32 mouse cellular contexts compared by ENCODE assay signal in the genomic region with DNA sequence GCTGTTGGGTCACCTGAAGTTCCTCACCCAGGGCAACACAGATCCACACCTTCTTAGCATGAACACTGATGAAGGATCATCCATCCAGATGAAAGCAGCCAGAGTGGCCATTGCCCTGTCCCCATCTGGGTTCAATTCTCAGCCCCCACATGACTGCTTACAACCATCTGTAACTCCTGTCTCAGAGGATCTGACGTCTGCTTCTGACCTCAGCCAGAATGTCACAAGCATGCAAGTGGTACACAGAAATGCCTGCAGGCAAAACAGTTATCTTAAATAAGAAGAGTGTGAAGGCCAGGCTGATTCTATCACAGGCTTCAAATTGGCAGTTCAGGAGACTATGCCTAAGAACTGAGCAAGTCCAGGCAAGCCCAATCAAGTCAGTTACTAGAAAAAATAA.
"Had no signal": no experiment of that assay in that cellular context is flagged by ENCODE, and none has a peak within 500 bp of the region (broad histone marks: within the 10 kb centered on the region; RNA-seq: fewer than 3 reads in every experiment).

No protein-coding gene starts in this region.

- H3K27me3 ChIP-seq: limb, embryonic 12.5 days; limb, embryonic 13.5 days; limb, embryonic 15.5 days; liver, embryonic 13.5 days; liver, embryonic 15.5 days; lung, embryonic 15.5 days; midbrain, embryonic 15.5 days; neural tube, embryonic 12.5 days had no signal

- H3K4me1 ChIP-seq: megakaryocyte, embryonic 14.5 days had no signal

- H3K27ac ChIP-seq: limb, embryonic 10.5 days; limb, embryonic 12.5 days; limb, embryonic 13.5 days; limb, embryonic 15.5 days; liver, embryonic 12.5 days; liver, embryonic 13.5 days; liver, embryonic 14.5 days; liver, embryonic 15.5 days; lung, embryonic 15.5 days; macrophage; midbrain, embryonic 10.5 days; midbrain, embryonic 12.5 days; midbrain, embryonic 13.5 days; midbrain, embryonic 15.5 days; neural tube, embryonic 12.5 days had no signal

- ATAC-seq: liver, embryonic 12.5 days; liver, postnatal 0 days; lung, postnatal 0 days; midbrain, embryonic 13.5 days; midbrain, embryonic 15.5 days; midbrain, embryonic 16.5 days had no signal

- H3K9me3 ChIP-seq: limb, embryonic 10.5 days; limb, embryonic 12.5 days; limb, embryonic 13.5 days; limb, embryonic 15.5 days; liver, embryonic 12.5 days; liver, embryonic 13.5 days; liver, embryonic 15.5 days; lung, embryonic 15.5 days; midbrain, embryonic 10.5 days; midbrain, embryonic 12.5 days; midbrain, embryonic 13.5 days; midbrain, embryonic 15.5 days; neural tube, embryonic 12.5 days had no signal

- DNase-seq: left cerebral cortex, postnatal 4 days; liver; liver, embryonic 13.5 days; liver, postnatal 0 days; lung, adult 18-20 months; lung, adult 2 months; lung, embryonic 14.5 days; lung, postnatal 10 days; lung, postnatal 14 days; lung, postnatal 36 days; lung, postnatal 4 days; midbrain, embryonic 14.5 days had no signal

- H3K36me3 ChIP-seq: limb, embryonic 10.5 days; limb, embryonic 12.5 days; limb, embryonic 13.5 days; limb, embryonic 15.5 days; liver, embryonic 12.5 days; liver, embryonic 13.5 days; liver, embryonic 15.5 days; lung, embryonic 15.5 days; midbrain, embryonic 10.5 days; midbrain, embryonic 12.5 days; midbrain, embryonic 13.5 days; midbrain, embryonic 15.5 days; neural tube, embryonic 12.5 days had no signal

- H3K4me2 ChIP-seq: limb, embryonic 12.5 days; limb, embryonic 13.5 days; limb, embryonic 15.5 days; liver, embryonic 11.5 days; liver, embryonic 12.5 days; liver, embryonic 13.5 days; liver, embryonic 15.5 days; lung, embryonic 14.5 days; lung, embryonic 15.5 days; midbrain, embryonic 11.5 days; midbrain, embryonic 12.5 days; midbrain, embryonic 13.5 days; midbrain, embryonic 15.5 days; neural tube, embryonic 12.5 days had no signal

- H3K4me3 ChIP-seq: limb, embryonic 10.5 days; limb, embryonic 12.5 days; limb, embryonic 13.5 days; limb, embryonic 15.5 days; liver, embryonic 12.5 days; liver, embryonic 13.5 days; liver, embryonic 15.5 days; lung, embryonic 15.5 days; megakaryocyte, embryonic 14.5 days; midbrain, embryonic 10.5 days; midbrain, embryonic 12.5 days; midbrain, embryonic 13.5 days; midbrain, embryonic 15.5 days; myocyte; neural tube, embryonic 12.5 days had no signal

- H3K9ac ChIP-seq: limb, embryonic 12.5 days; limb, embryonic 13.5 days; limb, embryonic 15.5 days; liver, embryonic 12.5 days; liver, embryonic 13.5 days; liver, embryonic 14.5 days; liver, embryonic 15.5 days; liver, postnatal 0 days; lung, embryonic 14.5 days; lung, embryonic 15.5 days; midbrain, embryonic 12.5 days; midbrain, embryonic 13.5 days; midbrain, embryonic 15.5 days; neural tube, embryonic 12.5 days had no signal
